Mouse (Mus musculus): ENCODE results near the gene Plekha7. TPM values are rescaled to one million over a fixed set of nuclear protein-coding genes. Genes with fewer than 3 reads are reported as not detected.
A peak's percentile ranks its signal among the peaks of the same experiment; 100 is the strongest.

Plekha7 gene
- polyA plus RNA-seq, 1 experiment from 2014 or later: 7.3 TPM

DNA sequence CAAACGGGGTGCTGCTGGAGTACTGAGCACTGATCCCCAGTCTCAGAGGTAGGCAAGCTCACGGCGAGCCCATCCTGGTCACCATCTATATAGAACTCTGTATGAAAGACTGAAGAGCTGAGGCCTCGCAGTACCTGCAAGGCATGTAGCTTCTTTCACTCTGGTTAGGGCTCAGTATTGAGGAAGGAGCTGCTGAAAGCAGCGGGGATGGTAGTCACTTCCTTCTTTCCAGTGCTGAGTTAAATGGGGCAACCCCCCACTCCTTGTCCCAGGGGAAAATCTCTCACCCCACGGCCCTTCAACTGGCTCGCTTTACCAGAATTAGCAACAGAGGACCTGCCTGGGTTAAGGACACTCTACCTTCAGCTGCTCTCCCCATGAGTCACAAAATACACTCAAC, 140.0 kb downstream of the Plekha7 start:
- 87% methylated on average over 7 of the region's 7 CpGs for WGBS
- ATAC-seq (ENCODE audit: low FRiP score): no peak
- H3K4me2 ChIP-seq (replicated peaks): no peak overlapping the region

GRCm38 (mm10) chr7:116164232-116164631, 143.9 kb downstream of the Plekha7 start:
- H3K27me3 ChIP-seq (ENCODE audit: control insufficient read depth, insufficient read depth, low read length): no peaks in the 10 kb centered on the region
- H3K36me3 ChIP-seq (replicated peaks; ENCODE audit: control insufficient read depth, insufficient read depth): no peaks in the 10 kb centered on the region
- H3K4me2 ChIP-seq (replicated peaks): no peak overlapping the region
- no peak overlapping the region for H3K4me3 ChIP-seq (replicated peaks; ENCODE audit: low read length)
- no peaks in the 10 kb centered on the region for H3K4me1 ChIP-seq (replicated peaks; ENCODE audit: control insufficient read depth, insufficient read depth, low read length)
- H3K9ac ChIP-seq: no peak overlapping the region
- no peaks in the 10 kb centered on the region for H3K9me3 ChIP-seq (ENCODE audit: control insufficient read depth, low read length)
- 94% methylated on average over 12 of the region's 12 CpGs for WGBS
- no peak for DNase-seq (ENCODE audit: low spot score)
- ATAC-seq (ENCODE audit: low FRiP score): no peak
- H3K27ac ChIP-seq: no peak overlapping the region

More for the DNA sequence above, 140.0 kb downstream of the Plekha7 start:
- Histone ChIP-seq H3K27ac (no peak overlapping the region), H3K4me1 (replicated peaks; ENCODE audit: control insufficient read depth, insufficient read depth, low read length) (no peaks in the 10 kb centered on the region), H3K9me3 (ENCODE audit: control insufficient read depth, low read length) (no peaks in the 10 kb centered on the region), H3K27me3 (ENCODE audit: control insufficient read depth, insufficient read depth, low read length) (no peaks in the 10 kb centered on the region), H3K9ac (no peak overlapping the region), H3K4me3 (replicated peaks; ENCODE audit: low read length) (no peak overlapping the region), H3K36me3 (replicated peaks; ENCODE audit: control insufficient read depth, insufficient read depth) (no peaks in the 10 kb centered on the region)
- no peak for DNase-seq (ENCODE audit: low spot score)

DNA sequence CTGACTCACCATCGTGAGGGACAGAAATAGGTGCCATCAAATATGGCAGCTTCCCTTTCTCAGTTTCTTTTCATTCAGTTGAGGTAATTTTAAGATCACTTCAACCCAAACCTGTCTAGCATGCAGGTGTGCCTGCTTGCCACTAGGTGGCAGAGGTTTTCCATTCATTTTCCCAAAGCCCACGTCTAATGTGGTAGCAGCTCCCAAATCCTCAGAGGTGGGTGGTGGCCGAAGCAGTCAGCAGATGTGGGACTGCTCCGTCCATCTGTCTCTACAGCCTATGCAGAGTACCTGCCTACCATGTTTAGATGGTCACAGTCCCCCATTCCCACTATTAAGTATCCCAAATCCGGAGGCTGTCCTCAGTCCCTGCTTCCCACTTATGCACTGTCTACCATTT, 146.6 kb downstream of the Plekha7 start:
- 23% methylated on average over 5 of the region's 5 CpGs for WGBS
- Histone ChIP-seq H3K9ac (no peak overlapping the region), H3K4me2 (replicated peaks) (no peak overlapping the region), H3K4me1 (replicated peaks; ENCODE audit: control insufficient read depth, insufficient read depth, low read length) (no peaks in the 10 kb centered on the region), H3K27ac (no peak overlapping the region), H3K27me3 (ENCODE audit: control insufficient read depth, insufficient read depth, low read length) (no peaks in the 10 kb centered on the region), H3K9me3 (ENCODE audit: control insufficient read depth, low read length) (no peaks in the 10 kb centered on the region), H3K4me3 (replicated peaks; ENCODE audit: low read length) (no peak overlapping the region), H3K36me3 (replicated peaks; ENCODE audit: control insufficient read depth, insufficient read depth) (no peaks in the 10 kb centered on the region)
- ATAC-seq (ENCODE audit: low FRiP score) (peak; percentile 59; the same call in 1 of the 2 replicates), DNase-seq (ENCODE audit: low spot score) (peak; percentile 79)

- WGBS: 78% methylated on average over 14 of the region's 14 CpGs
- no peak overlapping the region for H3K4me2 ChIP-seq (replicated peaks)
Observed at GRCm38 (mm10) chr7:116156894-116157143, 151.4 kb downstream of the Plekha7 start.

GRCm38 (mm10) chr7:116156072-116156893, 151.9 kb downstream of the Plekha7 start:
- no peak overlapping the region for H3K9ac ChIP-seq
- WGBS: 77% methylated on average over 17 of the region's 17 CpGs
- H3K36me3 ChIP-seq (replicated peaks; ENCODE audit: control insufficient read depth, insufficient read depth): no peaks in the 10 kb centered on the region
- DNase-seq (ENCODE audit: low spot score) (no peak), ATAC-seq (ENCODE audit: low FRiP score) (no peak)
- no peaks in the 10 kb centered on the region for H3K9me3 ChIP-seq (ENCODE audit: control insufficient read depth, low read length)
- no peak overlapping the region for H3K27ac ChIP-seq
- H3K27me3 ChIP-seq (ENCODE audit: control insufficient read depth, insufficient read depth, low read length): no peaks in the 10 kb centered on the region
- H3K4me2 ChIP-seq (replicated peaks): no peak overlapping the region
- H3K4me3 ChIP-seq (replicated peaks; ENCODE audit: low read length): no peak overlapping the region
- no peaks in the 10 kb centered on the region for H3K4me1 ChIP-seq (replicated peaks; ENCODE audit: control insufficient read depth, insufficient read depth, low read length)

More at GRCm38 (mm10) chr7:116156894-116157143, 151.4 kb downstream of the Plekha7 start:
- DNase-seq (ENCODE audit: low spot score): no peak
- H3K9ac ChIP-seq: no peak overlapping the region
- no peak overlapping the region for H3K4me3 ChIP-seq (replicated peaks; ENCODE audit: low read length)
- H3K9me3 ChIP-seq (ENCODE audit: control insufficient read depth, low read length): no peaks in the 10 kb centered on the region
- no peak overlapping the region for H3K27ac ChIP-seq
- ATAC-seq (ENCODE audit: low FRiP score): no peak
- no peaks in the 10 kb centered on the region for H3K36me3 ChIP-seq (replicated peaks; ENCODE audit: control insufficient read depth, insufficient read depth)
- H3K4me1 ChIP-seq (replicated peaks; ENCODE audit: control insufficient read depth, insufficient read depth, low read length): no peaks in the 10 kb centered on the region
- no peaks in the 10 kb centered on the region for H3K27me3 ChIP-seq (ENCODE audit: control insufficient read depth, insufficient read depth, low read length)

GRCm38 (mm10) chr7:116153781-116154368, 154.3 kb downstream of the Plekha7 start:
- H3K9ac ChIP-seq: no peak overlapping the region
- WGBS: 79% methylated on average over 2 of the region's 2 CpGs
- H3K4me2 ChIP-seq (replicated peaks): no peak overlapping the region
- H3K9me3 ChIP-seq (ENCODE audit: control insufficient read depth, low read length): no peaks in the 10 kb centered on the region
- no peaks in the 10 kb centered on the region for H3K4me1 ChIP-seq (replicated peaks; ENCODE audit: control insufficient read depth, insufficient read depth, low read length)
- no peaks in the 10 kb centered on the region for H3K36me3 ChIP-seq (replicated peaks; ENCODE audit: control insufficient read depth, insufficient read depth)
- DNase-seq (ENCODE audit: low spot score) (no peak), ATAC-seq (ENCODE audit: low FRiP score) (no peak)
- H3K27me3 ChIP-seq (ENCODE audit: control insufficient read depth, insufficient read depth, low read length): no peaks in the 10 kb centered on the region
- no peak overlapping the region for H3K4me3 ChIP-seq (replicated peaks; ENCODE audit: low read length)
- no peak overlapping the region for H3K27ac ChIP-seq

DNA sequence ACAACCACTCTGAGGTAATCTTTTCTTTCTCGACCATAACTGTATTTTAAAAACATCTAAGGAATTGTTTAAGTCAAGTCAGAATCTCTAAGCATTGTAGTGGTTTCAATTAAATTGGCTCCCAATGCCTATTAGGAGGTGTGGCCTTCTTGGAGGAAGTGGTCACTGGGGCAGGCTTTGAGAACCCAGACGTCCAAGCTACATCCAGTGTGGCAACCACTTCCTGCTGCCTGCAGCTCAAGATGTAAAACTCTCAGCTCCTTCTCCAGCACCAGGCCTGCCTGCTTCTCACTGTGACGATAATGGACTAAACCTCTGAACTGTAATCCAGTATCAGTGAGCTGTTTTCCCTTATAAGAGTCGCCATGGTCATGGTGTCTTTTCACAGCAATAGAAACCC, 158.6 kb downstream of the Plekha7 start:
- H3K36me3 ChIP-seq (replicated peaks; ENCODE audit: control insufficient read depth, insufficient read depth): no peaks in the 10 kb centered on the region
- H3K27ac ChIP-seq: no peak overlapping the region
- WGBS: 75% methylated on average over 4 of the region's 4 CpGs
- no peaks in the 10 kb centered on the region for H3K9me3 ChIP-seq (ENCODE audit: control insufficient read depth, low read length)
- no peaks in the 10 kb centered on the region for H3K4me1 ChIP-seq (replicated peaks; ENCODE audit: control insufficient read depth, insufficient read depth, low read length)
- H3K4me2 ChIP-seq (replicated peaks): no peak overlapping the region
- ATAC-seq (ENCODE audit: low FRiP score): no peak
- H3K4me3 ChIP-seq (replicated peaks; ENCODE audit: low read length): no peak overlapping the region
- H3K9ac ChIP-seq: no peak overlapping the region
- no peaks in the 10 kb centered on the region for H3K27me3 ChIP-seq (ENCODE audit: control insufficient read depth, insufficient read depth, low read length)
- DNase-seq (ENCODE audit: low spot score): no peak

- no peak for DNase-seq (ENCODE audit: low spot score)
- 92% methylated on average over 2 of the region's 2 CpGs for WGBS
- H3K4me2 ChIP-seq (replicated peaks): no peak overlapping the region
- ATAC-seq (ENCODE audit: low FRiP score): no peak
- no peaks in the 10 kb centered on the region for H3K4me1 ChIP-seq (replicated peaks; ENCODE audit: control insufficient read depth, insufficient read depth, low read length)
- no peak overlapping the region for H3K9ac ChIP-seq
- H3K27ac ChIP-seq: no peak overlapping the region
- H3K4me3 ChIP-seq (replicated peaks; ENCODE audit: low read length): no peak overlapping the region
- H3K27me3 ChIP-seq (ENCODE audit: control insufficient read depth, insufficient read depth, low read length): no peaks in the 10 kb centered on the region
- no peaks in the 10 kb centered on the region for H3K9me3 ChIP-seq (ENCODE audit: control insufficient read depth, low read length)
- no peaks in the 10 kb centered on the region for H3K36me3 ChIP-seq (replicated peaks; ENCODE audit: control insufficient read depth, insufficient read depth)
Observed at GRCm38 (mm10) chr7:116147114-116147513, 161.1 kb downstream of the Plekha7 start.

- H3K9ac ChIP-seq: no peak overlapping the region
- no peaks in the 10 kb centered on the region for H3K9me3 ChIP-seq (ENCODE audit: control insufficient read depth, low read length)
- no peak overlapping the region for H3K4me3 ChIP-seq (replicated peaks; ENCODE audit: low read length)
- no peaks in the 10 kb centered on the region for H3K4me1 ChIP-seq (replicated peaks; ENCODE audit: control insufficient read depth, insufficient read depth, low read length)
- no peak for ATAC-seq (ENCODE audit: low FRiP score)
- DNase-seq (ENCODE audit: low spot score): no peak
- WGBS: 95% methylated on average over 6 of the region's 6 CpGs
- no peak overlapping the region for H3K27ac ChIP-seq
- H3K4me2 ChIP-seq (replicated peaks): no peak overlapping the region
- H3K27me3 ChIP-seq (ENCODE audit: control insufficient read depth, insufficient read depth, low read length): no peaks in the 10 kb centered on the region
- peaks cover 4% of the 10 kb centered on the region; the same call in 1 of the 2 replicates for H3K36me3 ChIP-seq (replicated peaks; ENCODE audit: control insufficient read depth, insufficient read depth)
Observed at GRCm38 (mm10) chr7:116145030-116145429, 163.1 kb downstream of the Plekha7 start.
